Mouse (Mus musculus) frontal cortex, adult 2 months (tissue): ENCODE measurements around the gene Fen1. TPM values are rescaled to one million over a fixed set of nuclear protein-coding genes. Genes with fewer than 3 reads are reported as not detected.
"Not testable (repeated sequence)": the region's sequence is repeated elsewhere in the genome, so short reads cannot be mapped to it uniquely, and the experiment has no call there.

Source experiments
- DNase-seq, 2 experiments: peaks; one replicate each; pipeline ENCODE4 v3.0.0; 2022; ENCODE audit warnings: low spot score in 1 of 2; ENCODE audit errors: extremely low spot score in 1 of 2
- polyA plus RNA-seq: library from polyadenylated mRNA; depleted of rRNA; stranded (reverse); fragments of >200 nt; gene quantifications from 2 replicates; pipeline ENCODE4 v1.2.3, GENCODE M21; 2012

Fen1 gene
- polyA plus RNA-seq, 1 experiment: 13.9 TPM

GRCm38 (mm10) chr19:10182670-10183298, 21.2 kb downstream of the Fen1 start, which contains the start of gene Fads1:
Fads1 (plus strand) TSS chr19:10182888.
- peak; percentile 89 to 95 for DNase-seq

- no peak for DNase-seq
Measured at GRCm38 (mm10) chr19:10182142-10182541, 21.8 kb downstream of the Fen1 start.

- DNase-seq: peak; percentile 50 to 65
Measured at GRCm38 (mm10) chr19:10181225-10181624, 22.7 kb downstream of the Fen1 start.

- no peak for DNase-seq
Measured at GRCm38 (mm10) chr19:10176941-10177372, 27.0 kb downstream of the Fen1 start.

GRCm38 (mm10) chr19:10176477-10176876, 27.5 kb downstream of the Fen1 start:
- DNase-seq: no peak

GRCm38 (mm10) chr19:10174956-10175355, 29.0 kb downstream of the Fen1 start:
- DNase-seq: no peak

- no peak for DNase-seq
Measured at GRCm38 (mm10) chr19:10173844-10174539, 30.0 kb downstream of the Fen1 start.

GRCm38 (mm10) chr19:10173116-10173718, 30.8 kb downstream of the Fen1 start:
- no peak for DNase-seq

GRCm38 (mm10) chr19:10171846-10172245, 32.1 kb downstream of the Fen1 start:
- DNase-seq: peak in 1 of 2 experiments; percentile 45

- no peak for DNase-seq
Measured at GRCm38 (mm10) chr19:10171359-10171758, 32.6 kb downstream of the Fen1 start.

- no peak for DNase-seq
Measured at GRCm38 (mm10) chr19:10170466-10170865, 33.5 kb downstream of the Fen1 start.

- not testable (repeated sequence) for DNase-seq
Measured at GRCm38 (mm10) chr19:10169692-10170330, 34.2 kb downstream of the Fen1 start.

GRCm38 (mm10) chr19:10169179-10169578, 34.8 kb downstream of the Fen1 start:
- no peak for DNase-seq

- no peak for DNase-seq
Measured at GRCm38 (mm10) chr19:10168441-10168840, 35.5 kb downstream of the Fen1 start.

- no peak for DNase-seq
Measured at GRCm38 (mm10) chr19:10167951-10168350, 36.0 kb downstream of the Fen1 start.

GRCm38 (mm10) chr19:10167112-10167511, 36.9 kb downstream of the Fen1 start:
- no peak for DNase-seq

- not testable (repeated sequence) for DNase-seq
Measured at GRCm38 (mm10) chr19:10165928-10166327, 38.0 kb downstream of the Fen1 start.

- DNase-seq: no peak
Measured at GRCm38 (mm10) chr19:10163896-10164295, 40.1 kb downstream of the Fen1 start.

- DNase-seq: no peak
Measured at GRCm38 (mm10) chr19:10157725-10158124, 46.2 kb downstream of the Fen1 start.

GRCm38 (mm10) chr19:10149189-10149588, 54.8 kb downstream of the Fen1 start:
- DNase-seq: no peak
